Mouse (Mus musculus) inflammation-experienced regulatory T-cells, adult 6 months (primary cell): ENCODE data around the gene Nup88. TPM values are rescaled to one million over a fixed set of nuclear protein-coding genes. Genes with fewer than 3 reads are reported as not detected.
"Not testable (repeated sequence)": the region's sequence is repeated elsewhere in the genome, so short reads cannot be mapped to it uniquely, and the experiment has no call there.

Experiments
- ATAC-seq: one replicate; pipeline ENCODE4 v1.8.0; 2017
- polyA plus RNA-seq, 3 experiments: library from polyadenylated mRNA; unstranded; fragments of 100-300 nt; shearing (Covaris generic); gene quantifications; one replicate each; pipeline ENCODE4 v1.2.1; 2017

Nup88 gene
- polyA plus RNA-seq, 3 experiments from 2014 or later, result 68.9 to 98.8 (median 83.6) TPM

DNA sequence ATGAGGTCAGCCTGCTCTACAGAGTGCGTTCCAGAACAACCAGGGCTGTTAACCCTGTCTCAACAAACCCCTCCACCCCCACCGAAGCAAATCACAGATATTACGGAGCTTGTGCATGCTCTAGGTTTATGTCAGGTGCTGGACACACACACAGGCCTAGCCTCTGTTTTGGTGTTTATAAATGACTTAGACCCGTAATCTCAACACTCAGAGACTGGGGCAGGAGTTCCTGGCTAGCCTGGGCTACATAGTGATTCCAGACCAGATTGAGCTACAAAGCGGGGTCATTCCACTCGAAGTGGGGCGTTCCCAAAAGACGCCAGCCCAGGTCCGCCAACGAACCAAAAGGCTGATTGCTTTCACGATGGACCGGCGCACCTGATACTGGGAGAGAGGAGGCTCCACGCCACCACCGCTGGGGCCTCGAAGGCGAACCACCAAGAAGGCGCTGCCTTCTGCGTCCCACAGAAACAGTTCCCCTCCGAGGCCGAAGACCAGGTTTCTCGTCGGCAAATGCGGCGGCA lies 440 bp downstream of the Nup88 start:
- ATAC-seq, result peak; percentile 3

DNA sequence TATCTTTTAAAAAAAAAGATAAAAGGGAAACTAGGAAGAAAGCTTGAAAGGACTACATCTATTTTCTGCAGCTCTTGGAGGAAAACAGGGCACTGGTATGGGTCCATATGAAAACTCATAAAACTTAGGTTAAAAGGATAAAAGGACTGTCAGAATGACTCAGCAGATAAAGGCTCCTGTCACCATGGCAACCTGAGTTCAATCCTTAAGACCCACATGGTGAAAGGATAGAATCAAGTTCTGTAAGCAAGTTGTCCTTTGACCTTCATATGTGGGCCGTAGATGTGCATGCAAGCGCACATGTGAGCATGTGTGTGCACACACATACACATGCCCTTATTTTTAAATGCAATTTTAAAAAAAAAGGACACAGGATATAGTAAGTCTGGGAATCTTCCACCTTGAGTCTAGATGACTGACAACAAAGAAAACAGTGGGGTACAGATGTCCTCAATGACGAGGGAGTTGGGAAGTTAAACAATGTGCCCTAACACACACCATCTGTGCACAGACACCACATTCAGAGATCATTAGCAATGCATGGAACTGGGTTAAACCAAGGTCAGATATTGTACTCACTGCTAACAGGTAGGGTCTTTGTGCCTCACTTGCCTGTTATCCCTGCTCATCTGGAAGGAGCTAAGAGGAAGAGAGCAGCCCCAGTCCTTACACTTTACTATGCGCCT lies 5.4 kb downstream of the Nup88 start:
- no peak for ATAC-seq

DNA sequence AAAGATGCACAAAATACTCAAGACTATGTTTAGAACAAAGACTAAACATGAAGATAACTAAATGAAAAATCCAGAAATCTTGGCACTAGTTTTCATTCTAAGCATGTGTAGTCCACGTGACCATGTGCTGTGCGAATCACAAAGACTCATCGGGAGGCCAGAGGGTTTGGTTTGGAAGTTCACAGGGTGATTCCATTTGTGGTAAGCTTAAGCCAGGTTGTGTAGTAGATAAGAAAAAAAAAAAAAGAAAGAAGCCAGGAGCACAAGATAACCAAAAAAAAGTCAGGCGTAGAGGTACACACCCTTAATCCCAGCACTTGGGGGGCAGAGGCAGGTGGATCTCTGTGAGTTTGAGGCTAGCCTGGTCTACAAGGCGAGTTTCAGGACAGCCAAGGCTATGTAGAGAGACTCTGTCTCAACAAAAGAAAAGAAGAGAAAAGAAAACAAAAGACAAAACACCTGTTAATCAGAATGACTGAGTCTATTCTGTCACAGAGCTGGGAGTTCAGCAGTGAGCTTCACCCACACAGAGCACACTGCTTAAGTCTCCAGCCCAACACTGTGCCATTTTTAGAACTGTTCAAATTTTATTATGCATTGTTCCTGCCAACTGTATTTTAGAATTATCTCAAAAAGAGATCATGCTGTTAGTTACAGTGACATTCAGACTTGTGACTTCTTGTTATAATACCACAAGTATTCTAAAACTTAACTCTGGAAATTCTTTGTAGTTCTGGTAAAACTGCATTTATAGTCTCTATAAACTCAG lies 8.8 kb downstream of the Nup88 start:
- ATAC-seq, result no peak

DNA sequence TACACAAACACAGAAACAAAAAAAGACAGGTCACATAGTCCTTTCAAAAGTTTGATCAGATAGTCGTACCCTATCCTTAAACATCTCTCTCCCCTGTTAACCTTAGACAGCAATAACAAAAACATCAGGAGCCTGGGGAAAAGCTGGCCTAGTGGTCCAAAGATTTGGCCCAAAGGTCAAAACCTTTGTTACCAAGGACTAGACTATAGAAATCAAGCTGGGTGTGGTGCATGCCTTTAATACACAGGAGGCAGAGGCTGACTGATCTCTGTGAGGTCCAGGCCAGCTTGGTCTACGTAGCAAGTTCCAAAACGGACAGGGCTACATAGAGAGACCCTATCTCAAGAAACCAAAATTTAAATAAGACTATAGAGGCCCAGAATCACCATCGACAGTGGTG lies 15.1 kb downstream of the Nup88 start:
- no peak for ATAC-seq

DNA sequence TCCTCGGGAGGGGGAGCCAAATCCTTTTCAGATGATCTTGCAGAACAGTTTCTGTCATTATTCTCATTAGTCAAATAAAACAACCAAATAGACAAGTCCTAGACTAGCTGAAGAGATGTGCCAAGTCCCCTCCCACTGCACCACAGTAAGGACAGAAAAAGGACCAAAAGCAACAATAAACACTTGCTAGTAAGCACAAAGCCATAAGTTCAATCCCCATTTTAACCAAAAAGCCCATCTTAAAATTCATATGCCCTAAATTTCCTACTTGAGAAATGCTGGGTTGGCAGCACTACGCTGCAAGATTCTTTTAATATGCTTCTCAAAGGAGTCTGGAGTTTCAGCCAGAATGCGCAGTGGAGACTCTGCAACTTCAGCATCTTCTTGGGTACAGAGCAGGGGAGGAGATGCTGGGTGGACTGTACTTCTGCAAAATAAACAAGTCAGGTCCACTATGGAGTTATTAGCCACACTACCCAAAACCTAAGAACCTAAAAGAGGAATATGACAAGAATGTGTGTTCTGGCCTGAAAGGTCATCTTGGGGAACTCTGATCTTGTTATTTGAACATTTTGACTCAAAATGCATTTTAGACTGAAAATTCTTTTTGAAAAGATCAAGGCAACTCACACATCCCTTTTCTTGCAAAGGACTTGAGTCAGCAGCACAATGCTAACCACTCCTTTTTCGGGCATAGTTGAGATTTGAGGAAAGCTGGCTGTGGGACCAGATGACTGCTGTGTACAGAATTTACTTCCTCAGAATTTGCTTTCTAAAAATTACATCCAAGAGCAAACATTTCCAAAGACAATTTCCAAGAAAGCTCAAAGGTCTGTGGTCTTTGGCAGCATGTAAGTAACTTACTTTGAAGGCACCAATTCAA lies 24.6 kb downstream of the Nup88 start:
- no peak for ATAC-seq

DNA sequence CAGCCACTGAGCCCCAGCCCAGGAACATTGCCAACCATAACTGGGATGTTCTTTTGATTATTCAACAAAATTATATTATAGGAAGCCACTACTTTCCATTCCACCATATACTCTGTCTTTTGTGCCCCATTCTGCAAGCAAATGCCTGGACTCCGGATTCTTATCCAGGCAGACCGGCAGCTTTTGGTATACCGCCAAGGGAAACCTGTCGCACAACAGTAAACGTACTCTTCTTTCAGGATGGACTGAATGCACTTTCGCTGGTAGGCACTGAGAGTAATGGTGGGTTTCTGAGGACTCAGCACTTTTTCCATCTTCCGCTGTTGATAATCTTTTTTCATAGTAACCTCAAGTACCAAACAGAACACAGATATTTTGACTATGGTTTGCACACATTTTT lies 26.1 kb downstream of the Nup88 start:
- no peak for ATAC-seq

DNA sequence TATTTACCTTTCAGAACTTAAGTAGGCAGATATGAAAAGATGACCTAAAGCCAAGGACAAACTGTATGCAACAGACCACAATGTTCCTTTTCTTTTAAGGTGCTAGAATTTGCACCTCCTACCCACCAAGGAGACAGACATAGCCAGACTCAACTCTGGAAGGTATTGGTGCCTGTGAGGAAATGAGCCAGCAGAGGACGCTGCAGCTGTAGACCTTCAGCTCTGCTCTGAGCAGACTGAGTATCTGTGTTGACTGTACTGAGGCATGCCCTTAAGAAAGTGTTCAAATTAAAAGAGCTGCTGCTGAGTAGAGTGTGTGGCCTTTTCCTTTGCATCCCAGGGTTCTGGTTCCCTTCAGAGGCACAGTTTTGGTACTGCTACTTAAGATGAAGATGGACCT lies 27.2 kb downstream of the Nup88 start:
- ATAC-seq, result no peak

DNA sequence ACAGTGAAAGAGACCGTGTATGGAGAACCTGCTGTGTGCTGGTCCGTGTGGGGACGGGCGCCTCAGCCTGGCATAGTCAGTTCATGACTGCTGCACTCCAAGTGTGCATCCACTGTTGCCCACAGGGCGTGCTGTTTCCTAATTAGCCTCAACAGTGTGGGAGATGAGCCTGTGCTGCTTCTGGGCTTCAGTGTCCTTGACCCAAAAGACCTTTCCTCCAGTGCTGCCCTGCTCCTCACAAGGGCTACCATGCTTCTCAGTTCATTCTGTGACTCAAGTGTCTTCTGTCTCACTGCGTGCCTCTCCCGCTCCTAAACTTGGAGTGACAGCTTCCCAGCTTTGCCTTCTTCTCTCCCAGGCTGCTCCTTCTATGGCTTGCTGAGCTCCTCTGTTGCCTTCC lies 34.5 kb downstream of the Nup88 start:
- ATAC-seq, result no peak

DNA sequence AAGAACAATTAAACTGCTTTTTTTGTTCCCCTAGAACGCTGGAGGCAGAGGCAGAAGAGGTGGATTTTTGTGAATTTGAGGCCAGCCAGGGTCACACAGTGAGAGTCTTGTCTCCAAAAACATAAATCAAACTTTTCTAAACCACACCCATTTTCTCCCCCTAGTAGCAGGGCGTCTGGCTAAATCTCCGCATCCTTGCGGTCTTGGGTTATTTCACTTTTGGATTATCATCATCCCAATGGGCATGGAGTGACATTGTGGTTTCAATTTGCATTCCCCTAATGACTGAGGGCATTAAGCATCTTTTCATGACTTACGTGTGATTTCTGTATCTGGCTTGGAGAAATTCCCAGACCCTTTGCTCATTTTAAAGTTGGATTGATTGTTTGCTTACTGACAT lies 38.3 kb downstream of the Nup88 start:
- ATAC-seq, result no peak

DNA sequence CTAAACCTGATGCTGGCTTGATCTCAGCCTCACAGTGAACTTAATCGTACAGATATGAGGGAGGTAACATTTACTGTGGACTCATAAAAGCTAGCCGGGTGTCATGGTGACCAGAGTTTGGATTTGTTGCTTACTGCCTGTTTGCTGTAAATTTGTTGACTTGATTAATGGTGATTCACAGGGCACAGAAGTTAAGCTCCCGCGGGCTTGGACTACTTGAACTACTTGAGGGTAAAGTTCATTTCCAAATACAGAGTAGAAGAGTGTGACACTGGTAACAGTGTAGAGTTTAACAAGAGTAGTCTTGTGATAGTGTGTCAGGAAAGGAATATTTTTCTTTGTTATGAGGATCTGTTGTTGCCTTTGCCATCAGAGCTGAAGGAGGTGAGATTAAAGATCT lies 50.2 kb downstream of the Nup88 start:
- ATAC-seq, result no peak

DNA sequence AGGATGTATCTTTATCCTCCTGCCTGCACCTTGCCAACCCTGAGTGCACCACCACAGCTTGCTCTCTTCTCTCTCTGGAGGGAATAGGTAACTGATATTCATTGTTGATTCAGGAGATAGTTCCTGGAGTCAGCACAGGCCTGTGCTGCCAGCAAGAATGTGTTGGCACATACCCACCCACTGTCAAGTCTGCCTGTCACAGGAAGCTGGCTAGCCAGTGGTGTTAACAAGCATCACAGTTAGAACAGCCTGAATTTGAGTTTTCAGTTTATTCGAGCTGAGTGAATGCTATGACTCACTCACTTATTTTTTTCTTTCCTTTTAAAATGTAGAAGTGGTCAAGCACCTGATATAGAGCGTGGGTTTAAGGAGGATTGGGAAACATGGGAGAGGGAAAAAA lies 51.9 kb downstream of the Nup88 start:
- no peak for ATAC-seq

DNA sequence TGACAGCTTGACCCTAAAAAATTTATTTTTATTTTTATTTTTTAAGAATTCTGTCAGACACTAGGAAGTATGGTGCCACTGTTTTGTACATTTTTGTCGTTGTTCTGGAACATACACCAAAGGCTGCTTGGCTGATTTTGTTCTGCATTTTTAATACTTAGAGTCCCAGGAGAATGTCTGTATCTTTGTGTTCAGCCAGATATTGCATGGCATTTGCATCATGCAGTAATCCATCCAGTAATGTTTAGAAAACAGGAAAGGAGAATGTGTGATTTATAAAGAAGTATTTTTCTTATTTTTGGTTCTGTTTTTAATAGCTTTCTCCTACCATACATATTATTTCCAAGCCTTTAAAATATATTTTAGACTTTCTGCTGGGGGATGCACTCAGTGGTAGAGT lies 57.9 kb downstream of the Nup88 start:
- ATAC-seq, result no peak

DNA sequence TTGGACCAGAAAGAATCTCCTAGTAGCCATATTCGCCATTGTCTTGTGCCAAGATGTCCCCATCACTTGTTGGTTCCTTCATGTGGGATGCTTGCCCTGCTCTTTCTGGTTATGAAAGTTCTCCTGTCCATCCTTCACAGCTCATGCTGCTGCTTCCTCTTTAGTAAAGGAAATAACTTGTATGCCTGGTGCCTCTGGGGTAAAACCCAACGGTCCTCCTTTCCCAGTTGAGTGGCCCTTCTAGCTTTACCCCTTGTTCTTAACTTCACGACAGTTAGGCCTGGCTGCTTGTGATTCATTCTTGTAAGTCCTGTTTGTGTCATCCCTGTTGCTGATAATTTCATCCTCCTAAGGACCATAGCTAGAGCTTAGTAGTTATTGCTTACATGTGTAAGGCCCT lies 58.5 kb downstream of the Nup88 start:
- no peak for ATAC-seq

DNA sequence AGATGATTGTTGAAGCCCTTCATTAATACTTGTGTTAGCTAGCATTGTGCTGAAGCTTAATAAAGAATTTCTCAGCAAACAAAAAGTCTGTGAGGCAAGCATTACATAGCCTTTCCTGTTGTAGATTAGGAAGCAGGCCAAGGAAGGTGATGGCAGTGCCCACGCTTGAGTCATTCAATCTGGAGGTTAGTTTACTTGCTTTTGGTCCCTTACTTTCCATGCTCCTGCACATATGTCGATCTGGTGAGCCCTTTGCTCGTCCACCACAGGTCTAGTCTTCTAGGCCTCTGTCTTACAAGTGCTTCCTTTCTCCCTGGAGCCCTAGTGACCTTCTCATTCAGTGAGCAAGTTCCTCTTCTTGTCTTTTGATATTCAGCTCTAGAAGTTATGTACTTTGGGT lies 63.1 kb downstream of the Nup88 start:
- no peak for ATAC-seq

DNA sequence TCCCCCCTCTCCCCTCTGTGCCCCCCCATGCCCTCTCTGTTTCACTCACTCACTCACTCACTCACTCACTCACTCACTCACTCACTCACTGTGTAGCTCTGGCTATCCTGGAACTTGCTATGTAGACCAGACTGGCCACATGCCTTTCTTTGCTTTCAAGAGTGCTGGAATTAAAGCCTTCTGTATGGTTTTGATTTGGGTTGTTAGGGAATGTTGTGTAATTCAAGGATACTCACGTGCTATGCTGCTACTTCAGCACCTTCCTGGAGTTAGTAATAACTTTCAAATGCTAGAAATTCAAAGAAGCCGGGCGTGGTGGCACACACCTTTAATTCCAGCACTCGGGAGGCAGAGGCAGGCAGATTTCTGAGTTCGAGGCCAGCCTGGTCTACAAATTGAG lies 71.6 kb downstream of the Nup88 start:
- ATAC-seq, result not testable (repeated sequence)

DNA sequence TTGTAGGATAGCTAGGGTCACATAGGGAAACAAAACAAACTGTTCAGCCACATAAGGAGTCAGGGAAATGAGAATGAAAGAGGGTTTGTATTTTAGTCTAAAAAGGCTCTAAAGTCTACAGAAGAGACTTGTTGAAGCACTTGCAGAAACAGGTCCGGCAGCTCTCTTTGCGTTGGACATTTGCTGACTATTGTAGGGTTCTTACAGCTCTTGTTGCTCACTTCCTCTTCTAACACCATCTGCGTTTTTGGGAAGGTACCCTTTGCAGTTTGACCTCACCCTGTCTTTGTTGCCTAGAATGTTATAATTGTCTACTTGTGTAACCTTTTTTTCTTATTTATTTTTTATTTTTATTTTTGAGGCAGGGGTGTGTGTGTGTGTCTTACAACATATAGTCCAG lies 72.1 kb downstream of the Nup88 start:
- no peak for ATAC-seq

Other genes starting within 250 kb of the Nup88 start
- 1 to 10 TPM; 3.4 to 5.8 (median 4.6) TPM for gene Zfp3, start 205.8 kb downstream of the Nup88 start, polyA plus RNA-seq
- gene Scimp, start 157.4 kb downstream of the Nup88 start, polyA plus RNA-seq, result 1 to 10 TPM in 1 of 3 experiments, under 1 TPM in 1, not detected in 1; 0.67 to 1.1 TPM
- 10 to 100 TPM in 2 of 3 experiments, 1 to 10 TPM in 1; 9.9 to 13.0 (median 11.4) TPM for gene Rabep1, start 125.2 kb downstream of the Nup88 start, polyA plus RNA-seq
- gene Rpain, start 240 bp upstream of the Nup88 start, polyA plus RNA-seq, result 10 to 100 TPM; 60.7 to 75.8 (median 72.5) TPM
- 10 to 100 TPM; 12.6 to 27.5 (median 15.5) TPM for gene C1qbp, start 13.1 kb upstream of the Nup88 start, polyA plus RNA-seq
- gene Dhx33, start 34.5 kb upstream of the Nup88 start, polyA plus RNA-seq, result 1 to 10 TPM; 4.8 to 6.8 (median 6.2) TPM
- 10 to 100 TPM; 16.3 to 21.6 (median 20.3) TPM for gene Mis12, start 49.6 kb upstream of the Nup88 start, polyA plus RNA-seq
- 100 to 1,000 TPM; 114 to 184 (median 122) TPM for gene Derl2, start 49.9 kb upstream of the Nup88 start, polyA plus RNA-seq
- gene 6330403K07Rik, start 63.5 kb upstream of the Nup88 start, polyA plus RNA-seq, result 10 to 100 TPM; 10.7 to 20.4 (median 17.8) TPM
- gene Nlrp1a, start 174.7 kb upstream of the Nup88 start, polyA plus RNA-seq, result 1 to 10 TPM in 1 of 3 experiments, under 1 TPM in 2; 0.38 to 1.7 (median 0.64) TPM